Mouse (Mus musculus): Measurements from ENCODE around the gene Rasa3. TPM values are rescaled to one million over a fixed set of nuclear protein-coding genes. Genes with fewer than 3 reads are reported as not detected.

Gene Rasa3
- total RNA-seq (2023), result 100 to 1,000 TPM; 368 to 375 TPM

GRCm38 (mm10) chr8:13677413-13677883 is at the start of gene Rasa3:
Gene Rasa3 (minus strand): TSS chr8:13677603.

DNA sequence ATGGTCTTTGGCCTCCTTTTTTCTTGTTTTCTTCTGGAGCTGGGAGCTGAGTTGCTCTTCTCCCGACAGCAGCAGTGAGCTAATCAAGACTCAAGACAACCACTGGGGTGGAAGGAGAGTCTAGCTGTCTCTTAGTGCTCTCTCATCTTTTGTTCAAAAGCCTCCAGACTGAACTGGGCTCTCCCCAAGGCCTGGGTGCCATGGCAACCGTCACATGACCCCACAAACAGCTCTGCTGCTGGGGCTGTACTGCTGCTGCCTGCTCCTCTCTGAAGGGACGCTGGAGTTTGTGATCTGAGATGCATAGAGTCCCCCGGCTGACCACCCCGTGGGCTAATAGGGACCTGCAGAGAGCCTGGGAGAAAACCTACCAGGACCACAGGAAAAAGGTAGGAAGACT is 28.3 kb upstream of the Rasa3 start, which contains the start of gene Cfap97d2:
TSS of gene Cfap97d2 (plus strand) at position 222 of the 400 bp plus-strand sequence.

DNA sequence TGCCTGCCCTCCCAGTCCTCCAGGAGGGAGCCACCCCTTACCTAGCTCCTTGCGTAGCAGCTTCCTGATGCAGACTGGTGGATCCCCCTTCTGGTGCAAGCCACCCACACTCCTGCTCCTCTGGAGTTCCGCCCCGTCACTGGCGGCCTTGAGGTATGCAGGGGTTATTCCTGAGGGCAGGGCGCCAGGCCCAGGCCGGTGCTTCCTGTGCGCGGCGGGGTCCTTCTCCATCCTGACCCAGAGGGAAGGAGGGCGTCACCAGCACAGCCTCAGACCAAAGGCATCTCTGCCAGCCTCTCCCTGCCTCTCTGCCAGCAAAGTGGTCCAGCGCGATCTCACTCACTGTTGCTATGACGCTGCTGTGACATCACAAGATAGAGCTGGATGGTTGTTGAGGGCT is 115.3 kb downstream of the Rasa3 start, which contains the start of gene 1700029H14Rik:
TSS of gene 1700029H14Rik (minus strand) at position 344 of the 400 bp plus-strand sequence.

Other genes starting within 250 kb of the Rasa3 start
- not detected for gene Tmem255b, start 242.4 kb downstream of the Rasa3 start, total RNA-seq (2023)
- gene Gas6, start 183.1 kb downstream of the Rasa3 start, total RNA-seq (2023), result 1 to 10 TPM; 2.7 to 4.6 TPM
- 1 to 10 TPM; 6.1 to 9.5 TPM for gene 1700029H14Rik, start 115.1 kb downstream of the Rasa3 start, total RNA-seq (2023)
- gene Cfap97d2, start 28.3 kb upstream of the Rasa3 start, total RNA-seq (2023), result not detected
- 10 to 100 TPM; 27.7 to 30.0 TPM for gene Cdc16, start 80.1 kb upstream of the Rasa3 start, total RNA-seq (2023)
- gene Upf3a, start 108.0 kb upstream of the Rasa3 start, total RNA-seq (2023), result 10 to 100 TPM; 26.9 to 28.0 TPM
- gene AF366264, start 160.8 kb upstream of the Rasa3 start, total RNA-seq (2023), result not detected
- gene Champ1, start 192.0 kb upstream of the Rasa3 start, total RNA-seq (2023), result 10 to 100 TPM; 13.1 to 14.6 TPM
- 1 to 10 TPM; 3.9 to 6.1 TPM for gene Coprs, start 212.7 kb upstream of the Rasa3 start, total RNA-seq (2023)